In the genomic region with DNA sequence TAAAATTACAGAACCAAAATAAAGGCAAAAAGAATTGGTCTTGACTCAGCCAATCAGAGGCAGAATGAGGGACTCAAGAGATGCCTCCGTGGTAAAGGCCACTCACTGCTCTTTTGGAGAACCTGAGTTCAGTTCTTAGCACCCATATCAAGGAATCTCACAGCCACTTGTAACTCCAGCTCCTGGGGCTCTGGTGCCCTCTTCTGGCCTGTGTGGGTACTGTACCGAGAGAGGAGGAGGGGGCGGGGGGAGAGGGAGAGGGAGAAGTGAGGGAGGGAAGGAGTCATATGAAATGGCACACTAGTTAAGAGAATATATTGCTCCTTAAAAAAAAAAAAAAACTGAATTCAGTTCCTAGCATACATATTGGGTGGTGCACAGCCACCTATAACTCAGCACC, we compare ENCODE assay signal across 10 mouse cellular contexts.
DNase-seq lines count a peak whose midpoint lies in the region; ATAC-seq and TF ChIP-seq lines count a peak whose summit lies in the region.
"Had no signal": no experiment of that assay in that cellular context is flagged by ENCODE, and none has a peak within 500 bp of the region (broad histone marks: within the 10 kb centered on the region; RNA-seq: fewer than 3 reads in every experiment).

No protein-coding gene starts in this region.

- H3K4me3 ChIP-seq in forebrain, postnatal 0 days (ENCODE audit: low read depth, low read length): no peak overlapping the region
- H3K4me3 ChIP-seq in forebrain, embryonic 14.5 days (ENCODE audit: low read depth, low read length): no peak overlapping the region
- H3K4me3 ChIP-seq in left cerebral cortex, adult 2 months: no peak overlapping the region
- H3K4me3 ChIP-seq in testis, adult 2 months (ENCODE audit: control insufficient read depth, low read depth, low read length): no peak overlapping the region
- H3K4me3 ChIP-seq: hindbrain, embryonic 12.5 days had no signal

- 95% methylated on average over 3 of the region's 3 CpGs for WGBS in forebrain, postnatal 0 days
- 85% methylated on average over 3 of the region's 3 CpGs for WGBS in forebrain, embryonic 14.5 days

- TF ChIP-seq CTCF in forebrain, postnatal 0 days (IDR thresholded peaks at IDR 0.05; ENCODE audit: low read depth): peak; percentile 48
- TF ChIP-seq CTCF in left cerebral cortex, adult 2 months (IDR thresholded peaks at IDR 0.05): peak; percentile 11
- peak; percentile 55; the same call in 1 of the 2 replicates for TF ChIP-seq CTCF in testis, adult 2 months (IDR thresholded peaks at IDR 0.05; ENCODE audit: control insufficient read depth, insufficient read depth, insufficient replicate concordance, low read depth, low read length)

- DNase-seq in forebrain, postnatal 0 days: no peak
- DNase-seq in forebrain, embryonic 14.5 days (ENCODE audit: low spot score): no peak
- no peak for DNase-seq in left cerebral cortex, adult 2 months (ENCODE audit: extremely low spot score in 1 of 2, low spot score in 2 of 2)
- no peak for DNase-seq in left cerebral cortex, adult 18-20 months (ENCODE audit: low spot score in 2 of 2)
- no peak for DNase-seq in testis, postnatal 10 days (ENCODE audit: low spot score)
- DNase-seq in urinary bladder, postnatal 14 days (ENCODE audit: low spot score): no peak
- DNase-seq in thymus, postnatal 14 days: no peak
- DNase-seq: lung, adult 2 months had no signal

- TF ChIP-seq POLR2A in testis, adult 2 months (IDR thresholded peaks at IDR 0.05; ENCODE audit: control insufficient read depth, low read depth, low read length): no peak

- intact Hi-C loops in left cerebral cortex, adult 2 months (cut with DNase I): loop anchor here (5.0 to 10.0 kb wide), 3 partner anchors 227 to 405 kb away; no protein-coding TSS in a partner anchor

- H3K4me2 ChIP-seq in forebrain, postnatal 0 days (ENCODE audit: low read depth): no peak overlapping the region
- H3K4me2 ChIP-seq in forebrain, embryonic 14.5 days (ENCODE audit: low read length): no peak overlapping the region
- H3K4me2 ChIP-seq: hindbrain, embryonic 12.5 days had no signal

- no peak overlapping the region for H3K9ac ChIP-seq in forebrain, postnatal 0 days
- H3K9ac ChIP-seq in forebrain, embryonic 14.5 days (ENCODE audit: low read length): no peak overlapping the region
- H3K9ac ChIP-seq: hindbrain, embryonic 12.5 days had no signal

- H3K27me3 ChIP-seq in forebrain, postnatal 0 days (ENCODE audit: insufficient read depth, low read length): no peaks in the 10 kb centered on the region
- no peaks in the 10 kb centered on the region for H3K27me3 ChIP-seq in forebrain, embryonic 14.5 days (replicated peaks; ENCODE audit: control insufficient read depth, insufficient read depth, low read length)
- no peaks in the 10 kb centered on the region for H3K27me3 ChIP-seq in testis, adult 2 months (ENCODE audit: control insufficient read depth, insufficient read depth, low read length)
- H3K27me3 ChIP-seq: hindbrain, embryonic 12.5 days had no signal

- no peaks in the 10 kb centered on the region for H3K9me3 ChIP-seq in forebrain, postnatal 0 days (ENCODE audit: low read length)
- no peaks in the 10 kb centered on the region for H3K9me3 ChIP-seq in forebrain, embryonic 14.5 days (replicated peaks; ENCODE audit: control insufficient read depth, low read length)

- H3K27ac ChIP-seq in forebrain, postnatal 0 days (ENCODE audit: low read depth, low read length): no peak overlapping the region
- no peak overlapping the region for H3K27ac ChIP-seq in forebrain, embryonic 14.5 days (ENCODE audit: low read depth, low read length)
- no peak overlapping the region for H3K27ac ChIP-seq in left cerebral cortex, adult 2 months
- H3K27ac ChIP-seq in testis, adult 2 months (ENCODE audit: control insufficient read depth, insufficient read depth, low read depth, low read length): no peak overlapping the region
- H3K27ac ChIP-seq: hindbrain, embryonic 12.5 days had no signal

- ATAC-seq in forebrain, postnatal 0 days: no peak
- ATAC-seq in forebrain, embryonic 14.5 days: no peak

- no peaks in the 10 kb centered on the region for H3K4me1 ChIP-seq in forebrain, postnatal 0 days (ENCODE audit: insufficient read depth)
- H3K4me1 ChIP-seq in forebrain, embryonic 14.5 days (ENCODE audit: control insufficient read depth, insufficient read depth, low read length): no peaks in the 10 kb centered on the region
- no peaks in the 10 kb centered on the region for H3K4me1 ChIP-seq in testis, adult 2 months (ENCODE audit: control insufficient read depth, insufficient read depth, low read length)

- H3K36me3 ChIP-seq in forebrain, postnatal 0 days (ENCODE audit: insufficient read depth): no peaks in the 10 kb centered on the region
- H3K36me3 ChIP-seq in forebrain, embryonic 14.5 days (ENCODE audit: control insufficient read depth, insufficient read depth, low read length): no peaks in the 10 kb centered on the region
- no peaks in the 10 kb centered on the region for H3K36me3 ChIP-seq in testis, adult 2 months (ENCODE audit: control insufficient read depth, insufficient read depth, low read length)
- H3K36me3 ChIP-seq: hindbrain, embryonic 12.5 days had no signal
